Mouse (Mus musculus): Measurements from ENCODE around the gene Id4.

DNA sequence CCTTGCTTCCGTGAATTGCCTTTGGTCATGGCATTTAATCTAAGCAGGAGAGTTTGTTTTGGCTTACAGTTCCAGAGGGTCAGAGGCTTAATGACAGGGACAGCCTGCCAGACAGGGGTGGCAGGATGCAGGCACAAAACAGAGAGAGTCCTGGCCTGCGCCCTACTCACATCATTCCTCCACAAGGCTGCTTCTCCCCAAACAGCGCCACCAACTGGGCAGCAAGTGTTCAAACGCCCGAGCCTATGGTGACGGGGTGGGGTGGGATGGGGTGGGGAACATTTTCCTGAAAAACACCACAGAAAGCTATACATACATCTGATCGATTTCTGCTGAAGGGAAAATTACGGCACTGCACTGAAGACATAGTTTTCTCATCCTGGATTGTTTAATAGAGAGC is 6.0 kb upstream of the Id4 start:
- no peak for TF ChIP-seq EP300 (IDR thresholded peaks at IDR 0.05; ENCODE audit: low read depth)
- TF ChIP-seq CTCF (IDR thresholded peaks at IDR 0.05; ENCODE audit: low read depth) = no peak
